Mouse (Mus musculus): ENCODE results near the gene Tmem147. TPM values are rescaled to one million over a fixed set of nuclear protein-coding genes. Genes with fewer than 3 reads are reported as not detected.
A peak's percentile ranks its signal among the peaks of the same experiment; 100 is the strongest.

Gene Tmem147
- total RNA-seq, 1 experiment, result 137 TPM

- Histone ChIP-seq H3K4me3 (ENCODE audit: insufficient read depth in 1 of 2, low read depth in 1 of 2, low read length in 2 of 2, poor library complexity in 1 of 2, severe bottlenecking in 1 of 2) (no peak overlapping the region), H3K4me1 (ENCODE audit: control insufficient read depth in 2 of 2, insufficient read depth in 2 of 2, low read length in 2 of 2, poor library complexity in 1 of 2) (peaks cover 0 to 11% of the 10 kb centered on the region in 2 experiments; a peak in 2 of 4 replicates), H3K9ac (ENCODE audit: insufficient read depth, low read depth, low read length, poor library complexity, severe bottlenecking) (no peak overlapping the region), H3K36me3 (ENCODE audit: control insufficient read depth, insufficient read depth, low read length, poor library complexity, severe bottlenecking) (no peaks in the 10 kb centered on the region), H3K27ac (ENCODE audit: insufficient read depth, low read depth, low read length, poor library complexity, severe bottlenecking) (no peak overlapping the region), H3K9me3 (ENCODE audit: control insufficient read depth, insufficient read depth, low read depth, low read length) (no peaks in the 10 kb centered on the region)
- TF ChIP-seq ZC3H11A (IDR thresholded peaks at IDR 0.05; ENCODE audit: borderline replicate concordance, low read depth, low read length), result no peak
- TF ChIP-seq CHD2 (IDR thresholded peaks at IDR 0.05; ENCODE audit: low read depth, low read length), result no peak
- TF ChIP-seq ZNF384 (IDR thresholded peaks at IDR 0.05; ENCODE audit: low read depth, low read length), result no peak
- TF ChIP-seq HCFC1 (IDR thresholded peaks at IDR 0.05; ENCODE audit: borderline replicate concordance, insufficient read depth, low read length), result no peak
- TF ChIP-seq MAFK (IDR thresholded peaks at IDR 0.05; ENCODE audit: insufficient read depth, low read depth, low read length), result no peak
- no peak for DNase-seq (ENCODE audit: low read depth, low spot score)
- in situ Hi-C loops (cut with MboI; ENCODE audit: low sequenced_read_pairs in 2 of 2, unreplicated experiment in 2 of 2), result no loop called here
Observed at GRCm38 (mm10) chr7:30769236-30769635, 39.9 kb upstream of the Tmem147 start.

GRCm38 (mm10) chr7:30766408-30766807 lies 37.1 kb upstream of the Tmem147 start:
- Histone ChIP-seq H3K4me3 (ENCODE audit: insufficient read depth in 1 of 2, low read depth in 1 of 2, low read length in 2 of 2, poor library complexity in 1 of 2, severe bottlenecking in 1 of 2) (no peak overlapping the region), H3K36me3 (ENCODE audit: control insufficient read depth, insufficient read depth, low read length, poor library complexity, severe bottlenecking) (no peaks in the 10 kb centered on the region), H3K4me1 (ENCODE audit: control insufficient read depth in 2 of 2, insufficient read depth in 2 of 2, low read length in 2 of 2, poor library complexity in 1 of 2) (peaks cover 0 to 15% of the 10 kb centered on the region in 2 experiments; a peak in 2 of 4 replicates), H3K9ac (ENCODE audit: insufficient read depth, low read depth, low read length, poor library complexity, severe bottlenecking) (no peak overlapping the region), H3K27ac (ENCODE audit: insufficient read depth, low read depth, low read length, poor library complexity, severe bottlenecking) (no peak overlapping the region), H3K9me3 (ENCODE audit: control insufficient read depth, insufficient read depth, low read depth, low read length) (no peaks in the 10 kb centered on the region)
- TF ChIP-seq ZNF384 (IDR thresholded peaks at IDR 0.05; ENCODE audit: low read depth, low read length) (peak; percentile 75; the same call in 1 of the 2 replicates), HCFC1 (IDR thresholded peaks at IDR 0.05; ENCODE audit: borderline replicate concordance, insufficient read depth, low read length) (no peak), CHD2 (IDR thresholded peaks at IDR 0.05; ENCODE audit: low read depth, low read length) (no peak), ZC3H11A (IDR thresholded peaks at IDR 0.05; ENCODE audit: borderline replicate concordance, low read depth, low read length) (no peak)
- DNase-seq (ENCODE audit: low read depth, low spot score), result no peak
- in situ Hi-C loops (cut with MboI; ENCODE audit: low sequenced_read_pairs in 2 of 2, unreplicated experiment in 2 of 2), result no loop called here

- Histone ChIP-seq H3K27ac (ENCODE audit: insufficient read depth, low read depth, low read length, poor library complexity, severe bottlenecking) (no peak overlapping the region), H3K9me3 (ENCODE audit: control insufficient read depth, insufficient read depth, low read depth, low read length) (no peaks in the 10 kb centered on the region), H3K4me3 (ENCODE audit: insufficient read depth in 1 of 2, low read depth in 1 of 2, low read length in 2 of 2, poor library complexity in 1 of 2, severe bottlenecking in 1 of 2) (no peak overlapping the region), H3K9ac (ENCODE audit: insufficient read depth, low read depth, low read length, poor library complexity, severe bottlenecking) (no peak overlapping the region), H3K36me3 (ENCODE audit: control insufficient read depth, insufficient read depth, low read length, poor library complexity, severe bottlenecking) (no peaks in the 10 kb centered on the region), H3K4me1 (ENCODE audit: control insufficient read depth in 2 of 2, insufficient read depth in 2 of 2, low read length in 2 of 2, poor library complexity in 1 of 2) (peaks cover 0 to 15% of the 10 kb centered on the region in 2 experiments; a peak in 2 of 4 replicates)
- no peak for DNase-seq (ENCODE audit: low read depth, low spot score)
- TF ChIP-seq ZNF384 (IDR thresholded peaks at IDR 0.05; ENCODE audit: low read depth, low read length) (no peak), MAFK (IDR thresholded peaks at IDR 0.05; ENCODE audit: insufficient read depth, low read depth, low read length) (no peak), ZC3H11A (IDR thresholded peaks at IDR 0.05; ENCODE audit: borderline replicate concordance, low read depth, low read length) (no peak), HCFC1 (IDR thresholded peaks at IDR 0.05; ENCODE audit: borderline replicate concordance, insufficient read depth, low read length) (no peak), CHD2 (IDR thresholded peaks at IDR 0.05; ENCODE audit: low read depth, low read length) (no peak)
- in situ Hi-C loops (cut with MboI; ENCODE audit: low sequenced_read_pairs in 2 of 2, unreplicated experiment in 2 of 2), result no loop called here
Observed at GRCm38 (mm10) chr7:30765173-30765572, 35.8 kb upstream of the Tmem147 start.

GRCm38 (mm10) chr7:30763456-30763855 lies 34.1 kb upstream of the Tmem147 start, which contains the start of gene Dmkn:
Gene Dmkn (plus strand): TSS chr7:30763756.
- no peak for DNase-seq (ENCODE audit: low read depth, low spot score)

More at GRCm38 (mm10) chr7:30763456-30763855, 34.1 kb upstream of the Tmem147 start, which contains the start of gene Dmkn:
- Histone ChIP-seq H3K36me3 (ENCODE audit: control insufficient read depth, insufficient read depth, low read length, poor library complexity, severe bottlenecking) (no peaks in the 10 kb centered on the region), H3K9ac (ENCODE audit: insufficient read depth, low read depth, low read length, poor library complexity, severe bottlenecking) (no peak within 1 kb of the TSS), H3K27ac (ENCODE audit: insufficient read depth, low read depth, low read length, poor library complexity, severe bottlenecking) (no peak within 1 kb of the TSS), H3K4me3 (ENCODE audit: insufficient read depth in 1 of 2, low read depth in 1 of 2, low read length in 2 of 2, poor library complexity in 1 of 2, severe bottlenecking in 1 of 2) (no peak within 1 kb of the TSS), H3K9me3 (ENCODE audit: control insufficient read depth, insufficient read depth, low read depth, low read length) (no peaks in the 10 kb centered on the region), H3K4me1 (ENCODE audit: control insufficient read depth in 2 of 2, insufficient read depth in 2 of 2, low read length in 2 of 2, poor library complexity in 1 of 2) (peaks cover 0 to 15% of the 10 kb centered on the region in 2 experiments; a peak in 2 of 4 replicates)
- in situ Hi-C loops (cut with MboI; ENCODE audit: low sequenced_read_pairs in 2 of 2, unreplicated experiment in 2 of 2), result no loop called here
- TF ChIP-seq ZC3H11A (IDR thresholded peaks at IDR 0.05; ENCODE audit: borderline replicate concordance, low read depth, low read length) (no peak), HCFC1 (IDR thresholded peaks at IDR 0.05; ENCODE audit: borderline replicate concordance, insufficient read depth, low read length) (no peak), MAFK (IDR thresholded peaks at IDR 0.05; ENCODE audit: insufficient read depth, low read depth, low read length) (no peak), CHD2 (IDR thresholded peaks at IDR 0.05; ENCODE audit: low read depth, low read length) (no peak), ZNF384 (IDR thresholded peaks at IDR 0.05; ENCODE audit: low read depth, low read length) (no peak)
